Mouse (Mus musculus) heart, embryonic 12.5 days (tissue): Measurements from ENCODE around the gene Rpl24. TPM values are rescaled to one million over a fixed set of nuclear protein-coding genes. Genes with fewer than 3 reads are reported as not detected.
A peak's percentile ranks its signal among the peaks of the same experiment; 100 is the strongest.
"Not testable (repeated sequence)": the region's sequence is repeated elsewhere in the genome, so short reads cannot be mapped to it uniquely, and the experiment has no call there.

Source experiments
- ATAC-seq: fragments of 200-750 bp; cut with Nextera tagmentation; 2 replicates; pipeline ENCODE4 v1.8.0; 2017; ENCODE audit warnings: moderate TSS enrichment, moderate library complexity; ENCODE audit not compliant: insufficient number of reproducible peaks, low FRiP score
- H3K27ac ChIP-seq: fragments of 300-500 bp; sonication (generic); 2 replicates; pipeline ENCODE4 v1.5.1; 2016; ENCODE audit warnings: mild to moderate bottlenecking, moderate library complexity; ENCODE audit not compliant: poor library complexity, severe bottlenecking
- H3K27me3 ChIP-seq: fragments of 300-500 bp; sonication (generic); replicated peaks from 2 replicates; pipeline ENCODE4 v1.6.1; 2016; ENCODE audit warnings: mild to moderate bottlenecking, moderate library complexity
- H3K36me3 ChIP-seq: fragments of 300-500 bp; sonication (generic); 2 replicates; pipeline ENCODE4 v1.6.1; 2016; ENCODE audit warnings: mild to moderate bottlenecking, moderate library complexity
- H3K4me1 ChIP-seq: fragments of 300-500 bp; sonication (generic); replicated peaks from 2 replicates; pipeline ENCODE4 v1.6.1; 2016; ENCODE audit warnings: mild to moderate bottlenecking
- H3K4me2 ChIP-seq: fragments of 300-500 bp; sonication (generic); 2 replicates; pipeline ENCODE4 v1.6.1; 2016; ENCODE audit warnings: mild to moderate bottlenecking, moderate library complexity
- H3K4me3 ChIP-seq: fragments of 300-500 bp; sonication (generic); 2 replicates; pipeline ENCODE4 v1.5.1; 2016; ENCODE audit warnings: mild to moderate bottlenecking
- H3K9ac ChIP-seq: fragments of 300-500 bp; sonication (generic); 2 replicates; pipeline ENCODE4 v1.6.1; 2016; ENCODE audit warnings: mild to moderate bottlenecking, moderate library complexity
- H3K9me3 ChIP-seq: fragments of 300-500 bp; sonication (generic); replicated peaks from 2 replicates; pipeline ENCODE4 v1.6.1; 2016; ENCODE audit warnings: mild to moderate bottlenecking, moderate library complexity
- whole genome bisulfite sequencing: fragments of 180-500 bp; shearing (Covaris S2); methylation state at CpG from one replicate; pipeline ENCODE4 v1.1.7; 2016; 5-methylcytosine and 5-hydroxymethylcytosine counted together
- polyA plus RNA-seq: library from polyadenylated mRNA; unstranded; fragments of >200 nt; fragmentation: Nextera tagmentation; extraction: Ambion mirVana; gene quantifications from 2 replicates; pipeline ENCODE4 v1.2.1, GENCODE M21; 2016

Rpl24 gene
- 613 and 621 TPM in 2 replicates for polyA plus RNA-seq

- peaks cover 7% of the 10 kb centered on the region for H3K4me1 ChIP-seq
- peak within 1 kb of the TSS; percentile 97 for H3K4me2 ChIP-seq
- H3K4me3 ChIP-seq, result peak within 1 kb of the TSS; percentile 74
- no peaks in the 10 kb centered on the region for H3K9me3 ChIP-seq
- under 1% methylated on average over 42 of the region's 42 CpGs for WGBS
- H3K27ac ChIP-seq, result peak within 1 kb of the TSS; percentile 94
- H3K27me3 ChIP-seq, result no peaks in the 10 kb centered on the region
- ATAC-seq, result peak; percentile 95
- peaks cover 32% of the 10 kb centered on the region for H3K36me3 ChIP-seq
- peak within 1 kb of the TSS; percentile 88 for H3K9ac ChIP-seq
These were observed at the start of gene Rpl24 for GRCm38 (mm10) chr16:55966212-55966871. Gene Rpl24, plus strand, starts transcription at chr16:55966275.

DNA sequence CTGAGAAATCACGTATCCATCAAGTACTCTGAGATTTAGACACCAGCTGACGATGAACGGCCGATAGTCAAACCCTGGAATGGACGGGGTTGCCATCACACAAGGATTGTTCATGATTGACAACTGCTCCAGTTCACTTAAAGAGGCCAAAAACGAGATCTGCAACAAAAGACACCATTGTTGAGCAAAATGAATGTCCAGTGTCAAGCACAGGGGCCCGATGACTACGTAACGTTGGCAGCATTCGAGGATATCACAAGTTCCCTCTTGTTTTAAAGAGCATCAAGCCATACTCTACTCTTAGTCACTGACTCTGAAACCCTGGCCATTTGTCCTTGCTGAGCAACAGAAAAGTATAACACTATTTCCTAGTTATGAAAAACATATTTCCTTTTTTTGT is 44.0 kb upstream of the Rpl24 start:
- H3K36me3 ChIP-seq, result peaks cover 77% of the 10 kb centered on the region
- H3K27ac ChIP-seq, result no peak overlapping the region
- no peaks in the 10 kb centered on the region for H3K27me3 ChIP-seq
- no peak for ATAC-seq
- no peaks in the 10 kb centered on the region for H3K4me1 ChIP-seq
- WGBS, result 86% methylated on average over 10 of the region's 10 CpGs
- H3K9me3 ChIP-seq, result no peaks in the 10 kb centered on the region
- no peak overlapping the region for H3K9ac ChIP-seq
- H3K4me3 ChIP-seq, result no peak overlapping the region
- no peak overlapping the region for H3K4me2 ChIP-seq

GRCm38 (mm10) chr16:55924010-55924409 is 42.1 kb upstream of the Rpl24 start:
- Histone ChIP-seq H3K4me2 (no peak overlapping the region), H3K27me3 (no peaks in the 10 kb centered on the region), H3K36me3 (peaks cover 74% of the 10 kb centered on the region), H3K9ac (no peak overlapping the region), H3K4me3 (no peak overlapping the region), H3K4me1 (no peaks in the 10 kb centered on the region), H3K9me3 (no peaks in the 10 kb centered on the region), H3K27ac (no peak overlapping the region)
- ATAC-seq, result no peak
- 90% methylated on average over 4 of the region's 4 CpGs for WGBS

DNA sequence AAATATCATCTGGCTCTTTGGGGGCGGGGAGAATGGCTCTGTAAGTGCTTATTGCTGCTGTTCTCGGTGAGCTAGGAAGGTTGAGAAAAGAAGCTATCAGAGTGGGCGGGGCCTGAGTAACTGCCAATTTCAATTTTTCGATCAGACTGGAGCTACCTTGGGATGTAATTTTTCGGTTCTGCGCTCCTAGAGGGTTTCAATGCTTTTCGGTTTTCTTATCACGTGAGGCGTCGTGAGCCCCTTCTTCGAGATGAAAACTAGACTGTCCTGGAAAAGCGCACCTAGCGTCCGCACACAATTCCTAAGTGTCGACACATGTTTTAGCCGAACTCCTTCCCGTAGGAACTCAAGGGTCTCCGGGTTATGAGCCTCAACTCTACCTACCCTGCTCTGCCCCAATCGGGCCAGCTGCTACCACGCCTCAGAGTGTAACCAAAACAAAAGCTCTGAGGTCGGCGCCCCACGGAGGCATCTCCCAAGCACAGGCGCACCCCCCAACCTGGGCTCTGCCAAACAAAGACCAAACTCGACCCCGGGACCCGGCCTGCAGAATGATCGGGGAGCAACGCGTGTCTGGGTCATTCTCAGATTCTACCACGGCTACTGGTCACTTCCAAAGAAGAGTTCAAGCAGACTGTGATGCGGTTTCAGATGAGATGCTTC is 32.3 kb upstream of the Rpl24 start:
- Histone ChIP-seq H3K27me3 (no peaks in the 10 kb centered on the region), H3K4me3 (peak overlapping the region; percentile 79), H3K27ac (peak overlapping the region; percentile 45; the same call in 1 of the 2 replicates), H3K9me3 (no peaks in the 10 kb centered on the region), H3K36me3 (peaks cover 12% of the 10 kb centered on the region), H3K4me1 (no peaks in the 10 kb centered on the region; the same call in 1 of the 2 replicates), H3K9ac (peak overlapping the region; percentile 85), H3K4me2 (peak overlapping the region; percentile 81)
- ATAC-seq, result peak; percentile 58
- WGBS, result under 1% methylated on average over 32 of the region's 32 CpGs

- Histone ChIP-seq H3K9me3 (no peaks in the 10 kb centered on the region), H3K9ac (peak within 1 kb of the TSS; percentile 85), H3K4me1 (no peaks in the 10 kb centered on the region; the same call in 1 of the 2 replicates), H3K27ac (peak within 1 kb of the TSS; percentile 45; the same call in 1 of the 2 replicates), H3K36me3 (peaks cover 5% of the 10 kb centered on the region), H3K4me2 (peak within 1 kb of the TSS; percentile 81), H3K27me3 (no peaks in the 10 kb centered on the region), H3K4me3 (peak within 1 kb of the TSS; percentile 79)
- under 1% methylated on average over 24 of the region's 24 CpGs for whole genome bisulfite sequencing
- ATAC-seq, result peak; percentile 98
These were observed 31.5 kb upstream of the Rpl24 start, which contains the start of gene Cep97 for GRCm38 (mm10) chr16:55934453-55935037. Gene Cep97, minus strand, starts transcription at chr16:55934855.

GRCm38 (mm10) chr16:55938761-55939160 is 27.3 kb upstream of the Rpl24 start:
- Histone ChIP-seq H3K9ac (no peak overlapping the region), H3K27me3 (no peaks in the 10 kb centered on the region), H3K4me2 (no peak overlapping the region), H3K27ac (no peak overlapping the region), H3K4me1 (no peaks in the 10 kb centered on the region), H3K4me3 (no peak overlapping the region), H3K36me3 (no peaks in the 10 kb centered on the region), H3K9me3 (no peaks in the 10 kb centered on the region)
- ATAC-seq, result no peak
- WGBS, result 74% methylated on average over 4 of the region's 4 CpGs

DNA sequence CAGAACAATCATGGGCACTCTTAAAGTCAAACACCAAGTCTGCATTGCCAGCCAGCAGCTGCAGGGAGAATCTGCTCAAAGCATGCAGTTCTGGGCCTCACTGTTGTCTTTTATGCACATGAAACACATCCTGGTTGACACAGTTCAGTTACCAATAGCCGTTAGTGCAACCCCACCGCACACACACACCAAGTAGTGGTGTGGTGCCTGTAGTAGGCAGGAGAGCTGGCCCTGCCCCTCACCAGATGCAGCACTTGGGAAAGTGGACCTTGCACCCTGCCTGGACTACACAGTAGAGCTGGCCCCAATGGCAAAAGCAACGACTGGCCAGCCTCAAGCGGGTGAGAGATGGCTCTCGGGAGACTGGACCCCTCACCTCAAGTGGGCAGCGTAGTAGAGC is 26.4 kb upstream of the Rpl24 start:
- H3K4me2 ChIP-seq, result no peak overlapping the region
- H3K9ac ChIP-seq, result no peak overlapping the region
- H3K9me3 ChIP-seq, result no peaks in the 10 kb centered on the region
- 76% methylated on average over 6 of the region's 6 CpGs for WGBS
- no peaks in the 10 kb centered on the region for H3K36me3 ChIP-seq
- ATAC-seq, result no peak
- no peaks in the 10 kb centered on the region for H3K27me3 ChIP-seq
- no peak overlapping the region for H3K27ac ChIP-seq
- H3K4me1 ChIP-seq, result no peaks in the 10 kb centered on the region
- H3K4me3 ChIP-seq, result no peak overlapping the region

- Histone ChIP-seq H3K27ac (no peak overlapping the region), H3K4me3 (no peak overlapping the region), H3K4me2 (no peak overlapping the region), H3K27me3 (no peaks in the 10 kb centered on the region), H3K9ac (no peak overlapping the region), H3K4me1 (no peaks in the 10 kb centered on the region), H3K9me3 (no peaks in the 10 kb centered on the region), H3K36me3 (no peaks in the 10 kb centered on the region)
- ATAC-seq, result no peak
- 84% methylated on average over 4 of the region's 4 CpGs for WGBS
These were observed 25.3 kb upstream of the Rpl24 start for GRCm38 (mm10) chr16:55940781-55941180.

DNA sequence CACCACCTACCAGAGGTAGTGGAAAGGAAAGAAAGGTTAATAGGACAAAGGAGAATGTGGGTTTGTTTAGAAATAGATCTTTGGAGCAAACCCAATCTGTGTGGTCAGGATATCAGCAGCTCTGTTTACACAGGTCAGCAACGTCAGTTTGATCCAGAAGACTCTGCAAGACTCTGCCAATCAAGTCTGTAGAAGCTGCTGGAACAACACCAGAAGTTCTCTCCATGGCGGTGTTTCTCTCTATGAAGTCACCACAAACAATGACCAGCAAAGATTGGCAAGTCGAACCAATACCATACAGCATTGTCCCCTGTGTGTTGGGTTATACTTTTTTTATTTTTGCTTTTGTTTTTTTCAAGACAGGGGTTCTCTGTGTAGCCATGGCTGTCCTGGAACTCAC is 18.8 kb upstream of the Rpl24 start:
- Histone ChIP-seq H3K36me3 (no peaks in the 10 kb centered on the region), H3K4me3 (no peak overlapping the region), H3K9me3 (no peaks in the 10 kb centered on the region), H3K27ac (no peak overlapping the region), H3K4me2 (no peak overlapping the region), H3K27me3 (no peaks in the 10 kb centered on the region), H3K4me1 (no peaks in the 10 kb centered on the region), H3K9ac (no peak overlapping the region)
- ATAC-seq, result no peak
- WGBS, result 43% methylated on average over 3 of the region's 3 CpGs

DNA sequence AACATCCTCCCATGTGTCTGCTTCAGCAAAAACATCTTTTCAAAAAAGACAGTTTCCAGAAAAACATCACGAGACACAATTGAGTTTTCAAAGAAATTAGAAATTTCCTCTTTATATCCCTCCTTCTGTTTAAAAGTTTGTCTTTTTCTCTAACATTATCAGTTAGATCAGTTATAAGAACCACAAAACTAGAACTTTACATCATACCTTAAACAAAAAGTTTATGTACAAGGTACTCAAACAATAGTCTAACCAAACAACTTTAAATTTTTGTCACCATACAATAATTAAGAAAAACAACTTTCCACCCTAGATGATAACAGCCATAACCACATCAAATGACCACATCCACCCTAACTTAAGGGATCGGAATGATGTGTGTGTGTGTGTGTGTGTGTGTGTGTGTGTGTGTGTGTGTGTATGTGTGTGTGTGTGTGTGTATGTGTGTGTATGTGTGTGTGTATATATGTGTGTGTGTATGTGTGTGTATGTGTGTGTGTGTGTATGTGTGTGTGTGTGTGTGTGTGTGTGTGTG is 18.1 kb upstream of the Rpl24 start:
- H3K9ac ChIP-seq, H3K27me3 ChIP-seq, H3K4me1 ChIP-seq, H3K4me3 ChIP-seq, H3K4me2 ChIP-seq, H3K36me3 ChIP-seq, H3K9me3 ChIP-seq, ATAC-seq, H3K27ac ChIP-seq: not testable (repeated sequence)
- 75% methylated on average over 2 of the region's 2 CpGs for WGBS

DNA sequence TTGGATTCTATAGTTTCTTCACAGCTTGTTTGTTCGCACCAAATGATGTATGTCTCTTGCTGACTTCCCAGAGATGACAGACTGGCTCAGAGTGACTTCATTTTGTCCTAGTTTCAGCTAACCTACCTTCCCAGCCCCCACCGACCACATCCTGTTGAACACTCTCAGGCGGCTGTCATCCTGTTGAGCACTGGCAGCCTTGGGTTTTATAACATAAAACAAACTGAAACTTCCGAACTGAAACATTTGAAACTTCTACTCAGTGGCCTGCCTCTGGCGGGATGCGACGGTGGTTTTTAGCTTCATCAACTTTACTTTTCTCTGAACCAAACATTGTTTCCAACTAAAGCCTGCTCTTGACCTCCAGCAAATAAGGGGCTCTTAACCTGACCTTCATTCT is 17.1 kb upstream of the Rpl24 start:
- Histone ChIP-seq H3K4me1 (no peaks in the 10 kb centered on the region), H3K4me3 (no peak overlapping the region), H3K9me3 (no peaks in the 10 kb centered on the region), H3K27me3 (no peaks in the 10 kb centered on the region), H3K4me2 (no peak overlapping the region), H3K36me3 (no peaks in the 10 kb centered on the region), H3K9ac (no peak overlapping the region), H3K27ac (no peak overlapping the region)
- no peak for ATAC-seq
- WGBS, result 63% methylated on average over 7 of the region's 7 CpGs
